Mouse (Mus musculus) kidney, embryonic 15.5 days (tissue): ENCODE results near the gene Mcur1. TPM values are rescaled to one million over a fixed set of nuclear protein-coding genes. Genes with fewer than 3 reads are reported as not detected.
A peak's percentile ranks its signal among the peaks of the same experiment; 100 is the strongest.

ENCODE experiments used
- ATAC-seq: fragments of 200-750 bp; cut with Nextera tagmentation; replicated peaks from 2 replicates; pipeline ENCODE4 v1.8.0; 2017; ENCODE audit warnings: moderate TSS enrichment; ENCODE audit not compliant: low FRiP score
- H3K27ac ChIP-seq: fragments of 300-500 bp; sonication (generic); 2 replicates; pipeline ENCODE4 v1.5.1; 2015; ENCODE audit warnings: mild to moderate bottlenecking, inconsistent platforms
- H3K27me3 ChIP-seq: fragments of 300-500 bp; sonication (generic); 2 replicates; pipeline ENCODE4 v1.6.1; 2015; ENCODE audit warnings: inconsistent platforms
- H3K36me3 ChIP-seq: fragments of 300-500 bp; sonication (generic); 2 replicates; pipeline ENCODE4 v1.6.1; 2015; ENCODE audit warnings: inconsistent platforms
- H3K4me1 ChIP-seq: fragments of 300-500 bp; sonication (generic); 2 replicates; pipeline ENCODE4 v1.6.1; 2015; ENCODE audit warnings: inconsistent platforms
- H3K4me2 ChIP-seq: fragments of 300-500 bp; sonication (generic); 2 replicates; pipeline ENCODE4 v1.6.1; 2015; ENCODE audit warnings: moderate library complexity, mild to moderate bottlenecking, inconsistent platforms
- H3K4me3 ChIP-seq: fragments of 300-500 bp; sonication (generic); replicated peaks from 2 replicates; pipeline ENCODE4 v1.5.1; 2015; ENCODE audit warnings: mild to moderate bottlenecking, inconsistent platforms
- H3K9ac ChIP-seq: fragments of 300-500 bp; sonication (generic); 2 replicates; pipeline ENCODE4 v1.6.1; 2015; ENCODE audit warnings: mild to moderate bottlenecking, inconsistent platforms
- H3K9me3 ChIP-seq: fragments of 300-500 bp; sonication (generic); replicated peaks from 2 replicates; pipeline ENCODE4 v1.6.1; 2016; ENCODE audit warnings: inconsistent platforms
- WGBS: fragments of 180-500 bp; shearing (Covaris S2); methylation state at CpG from one replicate; pipeline ENCODE4 v1.1.7; 2015; ENCODE audit warnings: mixed read lengths; 5-methylcytosine and 5-hydroxymethylcytosine counted together
- polyA plus RNA-seq: library from polyadenylated mRNA; unstranded; fragments of >200 nt; fragmentation: Nextera tagmentation; extraction: Ambion mirVana; gene quantifications from 2 replicates; pipeline ENCODE4 v1.2.1, GENCODE M21; 2015

Gene Mcur1
- polyA plus RNA-seq, 1 experiment from 2014 or later = 20.2 TPM

GRCm38 (mm10) chr13:43521940-43522339 is 38.1 kb downstream of the Mcur1 start:
- ATAC-seq = no peak
- H3K27ac ChIP-seq = no peak overlapping the region
- no peaks in the 10 kb centered on the region for H3K9me3 ChIP-seq
- no peak overlapping the region for H3K9ac ChIP-seq
- 90% methylated on average over 5 of the region's 5 CpGs for WGBS
- peaks cover 17% of the 10 kb centered on the region for H3K4me1 ChIP-seq
- no peaks in the 10 kb centered on the region for H3K36me3 ChIP-seq
- H3K4me2 ChIP-seq = no peak overlapping the region
- no peaks in the 10 kb centered on the region for H3K27me3 ChIP-seq
- H3K4me3 ChIP-seq = no peak overlapping the region

GRCm38 (mm10) chr13:43519251-43519650 is 40.7 kb downstream of the Mcur1 start:
- H3K4me3 ChIP-seq = no peak overlapping the region
- no peak overlapping the region for H3K27ac ChIP-seq
- WGBS = 72% methylated on average over 6 of the region's 6 CpGs
- H3K27me3 ChIP-seq = no peaks in the 10 kb centered on the region
- no peaks in the 10 kb centered on the region for H3K9me3 ChIP-seq
- no peak for ATAC-seq
- no peaks in the 10 kb centered on the region for H3K36me3 ChIP-seq
- no peak overlapping the region for H3K9ac ChIP-seq
- peaks cover 1% of the 10 kb centered on the region for H3K4me1 ChIP-seq
- H3K4me2 ChIP-seq = no peak overlapping the region

GRCm38 (mm10) chr13:43517371-43517770 is 42.6 kb downstream of the Mcur1 start:
- H3K36me3 ChIP-seq = no peaks in the 10 kb centered on the region
- H3K4me3 ChIP-seq = no peak overlapping the region
- no peak overlapping the region for H3K4me2 ChIP-seq
- no peaks in the 10 kb centered on the region for H3K27me3 ChIP-seq
- no peaks in the 10 kb centered on the region for H3K4me1 ChIP-seq
- no peak overlapping the region for H3K9ac ChIP-seq
- no peaks in the 10 kb centered on the region for H3K9me3 ChIP-seq
- no peak for ATAC-seq
- no peak overlapping the region for H3K27ac ChIP-seq
- WGBS = 76% methylated on average over 8 of the region's 8 CpGs

GRCm38 (mm10) chr13:43516931-43517330 is 43.1 kb downstream of the Mcur1 start:
- WGBS = 69% methylated on average over 6 of the region's 6 CpGs
- H3K9ac ChIP-seq = no peak overlapping the region
- no peaks in the 10 kb centered on the region for H3K9me3 ChIP-seq
- no peak for ATAC-seq
- H3K4me2 ChIP-seq = no peak overlapping the region
- no peaks in the 10 kb centered on the region for H3K4me1 ChIP-seq
- no peaks in the 10 kb centered on the region for H3K36me3 ChIP-seq
- H3K27me3 ChIP-seq = no peaks in the 10 kb centered on the region
- H3K4me3 ChIP-seq = no peak overlapping the region
- H3K27ac ChIP-seq = no peak overlapping the region

- Histone ChIP-seq H3K4me3 (no peak overlapping the region), H3K27ac (no peak overlapping the region), H3K9ac (no peak overlapping the region), H3K36me3 (no peaks in the 10 kb centered on the region), H3K27me3 (no peaks in the 10 kb centered on the region), H3K9me3 (no peaks in the 10 kb centered on the region), H3K4me2 (no peak overlapping the region), H3K4me1 (no peaks in the 10 kb centered on the region)
- no peak for ATAC-seq
- 89% methylated on average over 5 of the region's 5 CpGs for WGBS
Measured at GRCm38 (mm10) chr13:43516119-43516518, 43.9 kb downstream of the Mcur1 start.

GRCm38 (mm10) chr13:43514950-43515358 is 45.0 kb downstream of the Mcur1 start:
- 74% methylated on average over 8 of the region's 8 CpGs for WGBS
- Histone ChIP-seq H3K27me3 (no peaks in the 10 kb centered on the region), H3K27ac (no peak overlapping the region), H3K9me3 (no peaks in the 10 kb centered on the region), H3K4me1 (no peaks in the 10 kb centered on the region), H3K9ac (no peak overlapping the region), H3K4me3 (no peak overlapping the region), H3K4me2 (no peak overlapping the region), H3K36me3 (no peaks in the 10 kb centered on the region)
- no peak for ATAC-seq

- WGBS = 78% methylated on average over 3 of the region's 3 CpGs
- no peak overlapping the region for H3K4me2 ChIP-seq
Measured at GRCm38 (mm10) chr13:43512736-43513135, 47.3 kb downstream of the Mcur1 start.

GRCm38 (mm10) chr13:43505798-43506197 is 54.2 kb downstream of the Mcur1 start:
- no peak overlapping the region for H3K9ac ChIP-seq
- no peak overlapping the region for H3K27ac ChIP-seq
- H3K4me1 ChIP-seq = peaks cover 18% of the 10 kb centered on the region
- ATAC-seq = no peak
- H3K36me3 ChIP-seq = no peaks in the 10 kb centered on the region
- H3K4me2 ChIP-seq = no peak overlapping the region
- H3K4me3 ChIP-seq = no peak overlapping the region
- no peaks in the 10 kb centered on the region for H3K27me3 ChIP-seq
- 94% methylated on average over 3 of the region's 3 CpGs for WGBS
- no peaks in the 10 kb centered on the region for H3K9me3 ChIP-seq

More at GRCm38 (mm10) chr13:43512736-43513135, 47.3 kb downstream of the Mcur1 start:
- Histone ChIP-seq H3K4me1 (no peaks in the 10 kb centered on the region), H3K36me3 (no peaks in the 10 kb centered on the region), H3K4me3 (no peak overlapping the region), H3K27ac (no peak overlapping the region), H3K9me3 (no peaks in the 10 kb centered on the region), H3K27me3 (no peaks in the 10 kb centered on the region), H3K9ac (no peak overlapping the region)
- ATAC-seq = no peak

GRCm38 (mm10) chr13:43503395-43503850 is 56.6 kb downstream of the Mcur1 start:
- H3K27ac ChIP-seq = peak overlapping the region; percentile 81
- H3K4me3 ChIP-seq = peak overlapping the region; percentile 26
- no peaks in the 10 kb centered on the region for H3K9me3 ChIP-seq
- peak overlapping the region; percentile 59 for H3K4me2 ChIP-seq
- no peaks in the 10 kb centered on the region for H3K36me3 ChIP-seq
- no peaks in the 10 kb centered on the region for H3K27me3 ChIP-seq
- no peak overlapping the region for H3K9ac ChIP-seq
- H3K4me1 ChIP-seq = peaks cover 31% of the 10 kb centered on the region
- peak; percentile 95 for ATAC-seq
- 2% methylated on average over 19 of the region's 19 CpGs for WGBS

- H3K4me1 ChIP-seq = peaks cover 36% of the 10 kb centered on the region
- H3K36me3 ChIP-seq = no peaks in the 10 kb centered on the region
- H3K27me3 ChIP-seq = no peaks in the 10 kb centered on the region
- no peak overlapping the region for H3K4me2 ChIP-seq
- no peak overlapping the region for H3K27ac ChIP-seq
- ATAC-seq = no peak
- H3K9ac ChIP-seq = no peak overlapping the region
- H3K9me3 ChIP-seq = no peaks in the 10 kb centered on the region
- 89% methylated on average over 5 of the region's 5 CpGs for WGBS
- H3K4me3 ChIP-seq = no peak overlapping the region
Measured at GRCm38 (mm10) chr13:43501601-43502000, 58.4 kb downstream of the Mcur1 start.

GRCm38 (mm10) chr13:43500483-43500850 is 59.5 kb downstream of the Mcur1 start:
- ATAC-seq = no peak

GRCm38 (mm10) chr13:43499731-43500482 is 60.1 kb downstream of the Mcur1 start:
- no peak for ATAC-seq

More at GRCm38 (mm10) chr13:43500483-43500850, 59.5 kb downstream of the Mcur1 start:
- Histone ChIP-seq H3K9ac (no peak overlapping the region), H3K4me2 (no peak overlapping the region), H3K4me3 (no peak overlapping the region), H3K4me1 (peaks cover 39% of the 10 kb centered on the region), H3K27ac (no peak overlapping the region), H3K27me3 (no peaks in the 10 kb centered on the region), H3K9me3 (no peaks in the 10 kb centered on the region), H3K36me3 (no peaks in the 10 kb centered on the region)
- WGBS = 93% methylated on average over 4 of the region's 4 CpGs

GRCm38 (mm10) chr13:43498849-43499248 is 61.1 kb downstream of the Mcur1 start:
- H3K9me3 ChIP-seq = no peaks in the 10 kb centered on the region
- peaks cover 34% of the 10 kb centered on the region for H3K4me1 ChIP-seq
- H3K36me3 ChIP-seq = no peaks in the 10 kb centered on the region
- H3K27me3 ChIP-seq = no peaks in the 10 kb centered on the region
- H3K4me3 ChIP-seq = no peak overlapping the region
- peak overlapping the region; percentile 31; the same call in 1 of the 2 replicates for H3K4me2 ChIP-seq
- no peak overlapping the region for H3K27ac ChIP-seq
- 36% methylated on average over 14 of the region's 14 CpGs for WGBS
- ATAC-seq = no peak
- no peak overlapping the region for H3K9ac ChIP-seq

More at GRCm38 (mm10) chr13:43499731-43500482, 60.1 kb downstream of the Mcur1 start:
- Histone ChIP-seq H3K4me1 (peaks cover 39% of the 10 kb centered on the region), H3K36me3 (no peaks in the 10 kb centered on the region), H3K4me2 (no peak overlapping the region), H3K4me3 (no peak overlapping the region), H3K27ac (no peak overlapping the region), H3K27me3 (no peaks in the 10 kb centered on the region), H3K9me3 (no peaks in the 10 kb centered on the region), H3K9ac (no peak overlapping the region)
- 67% methylated on average over 7 of the region's 7 CpGs for WGBS
